Mouse (Mus musculus): ENCODE measurements around the gene Donson.

The Donson gene

DNA sequence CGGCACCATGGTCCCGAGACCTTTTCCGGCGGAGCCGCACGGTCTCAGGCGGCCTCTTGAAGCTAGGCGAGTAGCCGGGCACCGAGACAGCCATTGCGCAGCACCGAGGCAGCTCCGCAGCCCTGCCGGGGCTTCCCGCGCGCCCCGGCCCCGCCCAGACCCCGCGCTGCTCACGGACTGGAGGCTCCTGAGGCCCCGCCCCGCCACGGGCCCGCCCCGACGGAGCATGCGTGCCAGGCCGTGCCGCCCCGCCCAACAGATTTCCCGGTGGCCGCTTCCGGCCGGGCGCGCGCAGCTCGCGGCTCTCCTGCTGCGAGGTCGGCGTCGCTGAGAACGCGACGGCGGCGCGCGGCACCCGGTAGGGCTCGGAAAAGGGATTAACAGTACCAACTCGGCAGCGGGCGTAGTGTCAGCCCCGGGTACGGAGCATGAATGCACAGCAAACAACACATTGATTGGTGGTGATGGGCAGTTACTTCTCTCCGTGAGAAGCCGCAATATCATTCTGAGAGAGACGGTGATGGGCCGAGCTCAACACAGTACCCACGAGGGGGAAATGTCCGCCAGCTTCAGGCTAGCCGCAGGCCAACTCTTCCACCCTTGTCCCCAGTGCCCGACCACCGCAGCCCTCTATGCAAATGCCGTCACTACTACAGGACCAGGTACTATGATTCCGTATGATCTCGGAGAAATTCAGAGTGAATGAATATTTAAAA, at the start of gene Donson:
TSS of gene Donson (minus strand) at position 152 of the 716 bp plus-strand sequence.
- DNase-seq = peak; percentile 96 to 99

DNA sequence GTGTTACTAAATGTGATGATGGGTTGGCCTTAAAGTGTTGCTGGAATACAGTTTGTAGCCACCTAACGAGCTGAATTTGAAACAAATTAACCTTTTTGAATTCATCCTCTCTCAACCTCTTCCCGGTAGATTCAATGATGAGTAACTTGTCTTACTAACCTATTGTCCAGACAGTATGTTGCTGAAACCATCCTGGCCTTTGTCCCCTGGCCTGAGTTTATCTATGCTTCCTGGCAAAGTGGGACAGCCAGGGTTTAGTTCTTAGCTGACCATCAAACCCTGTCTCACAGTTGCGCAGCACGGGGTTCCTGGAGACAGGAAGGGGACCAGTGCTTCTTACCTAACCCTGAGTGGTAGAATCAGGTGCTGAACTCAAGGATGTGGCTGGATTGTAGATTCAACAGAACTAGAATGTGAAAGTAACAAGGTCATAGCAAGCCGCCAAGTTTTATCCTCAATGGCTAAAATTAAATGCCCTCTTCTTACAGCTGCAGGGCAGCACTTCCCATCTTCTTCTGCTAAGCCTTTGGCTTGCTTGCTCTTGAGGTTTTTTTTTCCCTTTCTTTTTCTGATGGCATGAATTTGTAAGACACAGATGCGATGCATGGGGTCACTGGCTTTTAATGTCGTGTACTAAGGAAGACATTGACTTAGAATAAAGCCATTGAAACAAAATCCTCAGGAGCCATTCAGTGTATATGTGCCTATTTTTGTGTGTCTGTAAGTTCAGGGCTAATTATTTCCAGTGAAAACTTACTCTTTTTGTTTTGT, 47.7 kb upstream of the Donson start:
- no peak for DNase-seq

DNA sequence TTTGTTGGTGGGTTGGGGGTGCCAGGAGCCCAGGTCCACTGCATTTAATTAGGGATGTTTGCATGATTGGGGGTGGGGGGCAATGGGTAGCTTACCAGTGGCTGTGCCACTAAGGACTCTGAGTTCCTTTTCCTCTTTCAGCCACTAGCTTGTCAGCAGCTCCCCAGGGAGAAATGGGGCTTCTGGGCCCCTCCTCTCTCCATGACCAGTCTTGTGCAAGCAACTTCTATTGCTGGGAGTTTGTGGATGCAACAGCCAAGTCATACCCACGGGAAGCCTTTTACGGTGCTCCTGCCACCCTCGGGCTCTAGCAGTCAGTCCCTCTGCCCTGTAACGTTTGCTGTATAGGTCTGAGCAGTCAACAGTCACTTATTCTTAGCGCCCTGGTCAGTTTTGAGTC, 46.2 kb upstream of the Donson start:
- no peak for DNase-seq

DNA sequence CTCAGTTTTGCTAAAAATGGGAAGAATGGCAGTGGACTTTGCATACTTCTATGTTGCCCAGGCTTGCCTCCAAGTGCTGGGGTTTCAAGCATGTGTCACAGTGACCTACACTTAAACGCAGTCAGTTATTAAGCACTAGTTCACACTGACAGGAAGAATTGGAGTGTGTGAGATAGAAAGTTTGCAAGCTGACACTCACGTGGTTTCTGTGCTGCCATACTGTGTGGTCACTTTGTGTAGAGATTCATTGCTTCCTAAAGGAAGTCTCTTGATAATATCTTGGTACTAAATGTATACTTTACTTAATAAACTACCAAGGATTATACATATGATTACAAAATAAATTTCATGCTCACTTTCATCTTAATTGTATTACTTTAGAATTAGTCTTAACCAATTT, 44.2 kb upstream of the Donson start:
- DNase-seq = no peak

DNA sequence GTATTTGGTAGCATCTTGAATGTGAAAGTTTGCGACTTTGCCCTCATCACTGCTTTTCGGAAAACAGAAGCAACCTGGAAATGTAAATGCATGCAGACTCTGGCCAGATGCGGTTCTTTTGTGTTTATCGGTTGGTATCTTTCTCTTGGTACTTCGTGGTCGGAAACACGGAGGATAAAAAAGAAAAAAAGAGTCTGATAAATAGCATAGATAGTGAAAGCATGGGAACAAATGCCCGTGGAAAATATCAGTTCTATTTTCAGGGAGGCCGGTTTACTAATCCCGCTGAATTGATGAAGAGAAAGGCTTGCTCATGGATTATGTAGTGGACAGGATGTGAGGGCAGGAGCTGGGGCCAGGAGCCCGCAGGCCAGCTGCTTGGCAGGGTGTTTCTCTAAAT, 41.9 kb upstream of the Donson start:
- no peak for DNase-seq

DNA sequence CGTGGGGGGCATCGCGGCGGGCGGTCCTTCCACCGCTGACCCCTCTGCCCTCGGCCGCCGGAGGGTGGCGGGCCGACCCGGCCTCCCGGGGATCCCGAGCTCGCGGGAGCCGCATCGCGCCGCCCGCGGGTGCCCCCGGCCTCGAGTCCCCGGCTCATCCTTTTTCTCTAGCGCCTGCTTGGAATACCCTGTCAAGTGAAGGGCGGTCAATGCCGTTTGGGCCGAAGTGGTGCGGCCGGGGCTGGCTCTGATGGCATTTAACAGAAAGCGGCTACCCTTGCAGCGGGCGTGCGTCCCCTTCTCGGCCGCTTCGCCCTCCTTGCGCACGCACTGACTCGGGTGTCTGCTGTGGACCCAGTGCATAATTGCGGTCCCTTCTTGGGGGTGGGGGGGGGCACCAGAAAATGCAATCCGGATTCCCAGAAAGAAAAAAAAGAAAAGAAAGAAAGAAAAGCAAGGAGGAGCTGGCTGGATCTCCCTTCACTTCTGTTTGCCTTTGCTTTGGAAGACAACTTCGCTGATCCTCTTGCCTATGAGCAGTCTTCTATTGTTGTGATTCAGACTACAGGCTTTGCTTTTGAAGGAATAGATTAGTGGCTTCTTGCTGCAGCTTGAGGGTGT, 41.4 kb upstream of the Donson start:
- peak; percentile 75 to 78 for DNase-seq

DNA sequence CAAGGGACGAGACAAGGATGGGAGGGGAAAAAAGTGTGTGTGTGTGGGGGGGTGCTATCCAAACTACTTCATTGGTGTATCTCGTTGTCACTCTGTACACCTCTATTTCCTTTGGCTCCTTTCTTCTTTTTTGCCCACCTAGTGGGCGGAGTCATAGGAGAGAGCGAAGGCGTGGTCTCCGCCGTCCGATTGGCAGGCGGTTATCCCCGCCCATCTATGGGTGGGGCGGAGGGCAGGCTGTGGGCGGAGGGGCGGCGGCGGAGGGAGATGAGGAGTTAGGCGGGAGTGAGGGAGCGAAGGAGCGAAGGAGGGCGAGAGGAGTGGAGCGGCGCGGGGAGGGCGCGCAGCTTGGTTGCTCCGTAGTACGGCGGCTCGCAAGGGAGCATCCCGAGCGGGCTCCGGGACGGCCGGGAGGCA, 40.5 kb upstream of the Donson start, which contains the start of gene Itsn1:
TSS of gene Itsn1 (plus strand) at position 216 of the 417 bp plus-strand sequence.
- peak; percentile 98 to 99 for DNase-seq

DNA sequence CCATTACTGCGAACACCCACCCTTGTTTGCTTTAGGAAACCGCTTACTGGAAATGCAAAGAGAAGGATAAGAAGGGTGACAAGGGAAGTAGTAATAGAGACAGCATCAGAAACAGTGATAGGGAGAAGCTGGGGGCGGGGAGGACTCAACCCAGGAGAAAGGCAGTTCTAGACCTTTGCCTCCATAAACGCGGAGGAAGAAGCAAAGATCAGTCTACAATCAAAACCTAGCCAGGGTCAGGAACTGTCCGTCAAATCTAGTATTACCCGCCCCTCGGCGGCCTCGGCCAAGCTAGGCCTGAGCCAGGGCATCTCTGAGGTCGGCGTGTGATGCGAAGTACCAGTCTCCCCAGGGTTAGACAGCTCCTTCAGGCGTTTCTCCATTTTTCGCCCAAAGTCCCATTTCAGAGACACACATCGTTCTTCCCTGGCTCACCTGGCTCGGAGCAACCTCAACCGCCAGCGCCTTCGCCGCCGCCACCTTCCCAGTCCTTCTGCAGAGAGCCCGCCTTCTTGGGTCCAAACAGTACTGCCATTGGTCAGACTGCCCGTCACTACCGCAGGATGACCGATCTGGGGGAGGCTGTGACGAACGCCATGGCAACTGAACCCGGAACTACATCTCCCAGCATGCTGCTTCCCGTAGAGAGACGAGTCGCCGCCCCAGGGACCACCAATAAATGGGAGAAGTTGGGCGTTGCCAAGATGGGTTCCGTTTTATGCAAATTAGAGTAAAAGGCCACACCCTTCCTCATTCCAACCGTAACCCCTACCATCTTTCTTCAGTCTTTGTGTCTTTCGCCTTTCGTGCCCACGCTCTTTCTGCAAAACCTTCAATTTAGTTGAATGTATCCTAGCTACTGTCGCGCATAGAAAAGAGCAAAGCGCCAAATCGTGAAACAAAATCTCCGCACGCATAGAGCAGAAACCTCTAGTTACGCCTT, 39.8 kb upstream of the Donson start, which contains the start of gene Cryzl1:
TSS of gene Cryzl1 (minus strand) at position 853 of the 943 bp plus-strand sequence.
- DNase-seq = peak; percentile 98

DNA sequence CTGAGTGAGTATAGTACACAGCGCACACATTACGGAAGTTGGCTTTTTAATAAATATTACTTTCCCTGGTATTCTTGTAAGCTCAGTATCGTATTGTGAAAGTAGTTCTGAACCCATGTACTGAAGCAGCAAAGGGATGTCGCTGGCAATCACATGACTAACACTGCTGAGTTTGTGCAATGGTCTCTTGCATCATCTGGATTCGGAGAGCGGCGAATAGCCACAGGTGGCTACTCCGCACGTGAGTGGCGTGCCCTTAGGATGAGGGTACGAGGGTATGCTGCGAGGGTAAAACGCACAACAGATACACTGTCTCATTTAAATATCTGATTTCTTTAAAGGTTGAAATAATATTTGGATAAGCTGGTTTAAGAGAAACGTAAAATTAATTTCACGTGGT, 38.9 kb upstream of the Donson start:
- DNase-seq = no peak

DNA sequence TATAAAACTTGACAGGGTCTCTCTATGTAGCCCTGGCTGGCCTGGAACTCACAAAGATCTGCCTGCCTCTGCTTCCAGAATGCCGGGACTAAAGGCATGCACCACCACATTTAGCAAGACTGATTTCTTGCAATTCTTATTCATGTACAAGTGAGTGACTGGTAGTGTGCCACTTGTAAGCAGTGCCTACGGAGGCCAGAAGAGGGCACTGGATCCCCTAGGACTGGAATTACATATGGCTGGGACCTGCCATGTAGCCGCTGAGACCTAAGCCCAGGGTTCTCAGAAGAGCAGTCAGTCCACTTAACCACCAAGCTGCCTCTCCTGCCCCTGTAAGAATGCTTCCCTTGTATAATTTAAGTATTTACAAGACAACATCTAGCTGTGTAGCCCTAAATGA, 35.7 kb upstream of the Donson start:
- peak; percentile 71 to 77 for DNase-seq

DNA sequence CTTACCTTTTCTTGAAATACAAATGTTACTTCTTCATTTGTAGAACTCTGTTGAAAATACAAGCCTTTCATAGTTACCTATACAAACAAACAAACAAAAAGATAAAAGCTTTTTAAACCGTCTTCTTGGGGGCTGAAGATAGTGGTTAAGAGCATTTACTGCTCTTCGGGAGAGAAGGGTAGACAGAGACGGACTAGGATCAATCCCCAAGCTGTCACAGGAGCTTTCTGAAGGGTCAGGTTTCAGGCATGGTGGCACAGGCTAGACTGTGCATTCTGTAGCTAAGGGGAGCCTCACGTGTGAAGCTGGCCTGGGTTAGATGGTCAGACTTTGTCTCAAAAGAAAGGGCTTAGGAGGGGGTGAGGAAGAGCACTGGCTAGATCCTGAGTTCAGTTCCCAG, 28.8 kb upstream of the Donson start:
- no peak for DNase-seq

DNA sequence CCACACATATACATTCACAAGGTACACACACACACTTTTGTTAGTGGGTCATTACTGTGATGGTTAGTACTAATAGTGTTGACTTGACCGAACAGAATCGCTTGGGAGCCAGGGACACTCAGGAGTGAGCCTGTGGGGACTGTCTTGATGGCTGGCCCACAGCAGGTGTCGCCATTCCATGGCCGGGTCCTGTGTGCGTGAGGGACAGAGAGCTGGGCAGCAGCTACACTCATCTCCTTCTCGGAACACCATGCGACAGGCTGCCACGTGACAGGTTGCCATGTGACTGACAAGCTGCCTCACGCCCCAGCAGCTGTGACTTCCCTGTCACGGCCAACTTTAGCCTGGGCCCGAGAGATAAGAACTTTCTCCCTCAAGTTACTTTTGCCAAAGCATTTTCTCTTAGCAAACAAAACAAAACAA, 28.4 kb upstream of the Donson start:
- peak in 1 of 2 experiments; percentile 28 for DNase-seq

DNA sequence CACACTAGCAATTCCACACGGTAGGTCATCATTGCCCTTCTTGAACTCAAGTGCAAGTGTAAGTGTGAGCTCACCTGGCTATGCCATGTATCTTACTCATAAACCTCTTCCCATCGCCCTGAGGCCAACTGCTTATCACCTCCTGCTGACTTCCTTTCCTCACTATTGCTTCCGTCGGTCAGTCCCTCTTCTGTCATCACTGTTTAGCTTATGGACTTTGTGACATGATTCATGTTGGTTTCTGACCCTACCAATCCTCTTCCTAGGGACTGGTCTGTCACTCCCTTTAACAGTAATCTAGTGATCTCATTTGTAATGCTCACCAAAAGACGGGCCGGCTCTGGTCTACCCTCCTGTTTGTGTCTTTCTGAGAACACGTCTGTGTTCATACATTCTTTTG, 21.7 kb upstream of the Donson start:
- no peak for DNase-seq

DNA sequence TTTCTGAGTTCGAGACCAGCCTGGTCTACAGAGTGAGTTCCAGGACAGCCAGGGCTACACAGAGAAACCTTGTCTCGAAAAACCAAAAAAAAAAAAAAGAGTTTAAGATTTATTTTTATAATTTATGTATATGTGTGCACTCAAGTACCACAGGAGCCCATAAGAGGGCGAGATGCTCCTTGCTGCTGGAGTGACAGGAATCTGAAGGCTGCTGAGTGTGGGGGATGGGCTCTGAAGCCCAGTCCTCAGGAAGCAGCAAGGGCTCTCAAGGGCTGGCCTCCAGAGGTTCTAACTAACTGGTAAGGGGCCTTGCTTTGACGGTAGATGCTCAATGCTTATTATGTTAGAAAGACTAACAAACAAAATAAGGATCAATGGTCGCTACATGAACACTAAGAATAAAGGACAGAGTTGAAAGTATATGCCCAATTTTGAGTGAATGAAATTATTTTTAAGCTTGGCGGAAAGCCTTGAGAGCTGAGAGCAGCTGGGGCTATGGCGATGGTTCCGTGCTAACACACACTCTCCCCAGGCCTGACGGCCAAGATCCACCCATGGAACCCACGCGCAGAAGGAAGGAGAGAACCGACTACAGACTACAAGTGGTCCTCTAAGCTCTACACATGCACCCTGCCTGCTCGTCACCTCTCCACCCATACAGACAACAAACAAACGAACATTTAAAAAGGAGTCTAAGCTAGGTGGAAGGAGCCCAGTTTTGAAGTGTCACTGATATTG, 16.2 kb upstream of the Donson start:
- no peak for DNase-seq

DNA sequence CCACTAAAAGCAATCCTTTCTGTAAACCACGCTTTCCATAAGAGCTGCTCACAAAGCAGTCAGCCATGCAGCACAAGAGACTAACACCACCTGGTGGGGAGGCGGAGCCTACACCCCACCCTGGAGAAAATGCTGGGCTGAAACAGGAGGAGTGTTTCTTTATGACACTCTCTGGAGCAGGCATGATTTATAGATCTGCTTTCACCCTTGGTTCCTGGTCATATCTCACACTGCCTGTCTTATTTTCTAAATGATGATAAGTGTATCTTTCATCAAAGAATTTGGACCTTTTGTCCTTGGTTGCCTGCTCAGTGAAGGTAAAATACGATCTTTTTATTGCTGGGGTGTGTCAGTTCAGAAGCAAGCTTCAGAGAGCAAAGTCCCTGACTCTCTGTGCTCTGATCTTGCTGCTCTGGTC, 14.2 kb upstream of the Donson start:
- DNase-seq = no peak

DNA sequence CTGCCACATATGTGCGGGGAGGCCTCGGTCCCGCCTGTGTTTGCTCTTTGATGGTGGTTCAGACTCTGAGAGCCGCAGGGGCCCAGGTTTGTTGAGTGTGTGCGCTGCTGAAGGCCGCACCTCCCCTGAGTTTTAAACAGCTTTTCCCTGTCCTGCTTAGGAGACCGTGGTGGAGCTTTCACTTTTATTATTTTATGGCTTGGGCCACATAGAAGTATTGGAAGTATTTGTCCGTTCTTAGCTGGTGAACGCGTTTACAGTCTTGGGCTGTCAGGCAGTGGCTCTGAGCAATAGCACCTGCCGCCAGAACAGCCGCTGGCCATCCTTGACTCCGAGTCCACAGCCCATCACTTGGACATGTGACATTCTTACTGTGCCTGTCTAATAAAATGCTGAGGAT, 13.3 kb upstream of the Donson start:
- no peak for DNase-seq

DNA sequence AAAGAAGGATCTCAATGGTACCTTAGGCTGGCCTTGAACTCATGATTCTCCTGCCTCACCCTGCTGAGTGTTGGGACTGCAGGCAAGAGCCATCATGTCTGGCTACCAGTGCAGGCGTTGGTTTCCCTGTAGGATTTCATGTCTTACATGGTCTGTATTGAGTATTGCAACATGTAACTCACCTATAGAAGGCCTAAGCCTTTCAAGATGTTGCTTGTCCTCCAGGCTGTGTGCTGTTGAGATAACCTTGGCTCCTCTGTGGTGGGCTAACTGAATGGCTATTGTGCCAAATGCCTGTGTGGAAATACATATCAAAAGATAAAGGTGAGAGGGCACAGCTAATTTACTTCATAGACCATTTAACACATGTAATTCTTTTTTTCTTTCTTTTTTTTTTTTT, 10.4 kb upstream of the Donson start:
- DNase-seq = no peak

DNA sequence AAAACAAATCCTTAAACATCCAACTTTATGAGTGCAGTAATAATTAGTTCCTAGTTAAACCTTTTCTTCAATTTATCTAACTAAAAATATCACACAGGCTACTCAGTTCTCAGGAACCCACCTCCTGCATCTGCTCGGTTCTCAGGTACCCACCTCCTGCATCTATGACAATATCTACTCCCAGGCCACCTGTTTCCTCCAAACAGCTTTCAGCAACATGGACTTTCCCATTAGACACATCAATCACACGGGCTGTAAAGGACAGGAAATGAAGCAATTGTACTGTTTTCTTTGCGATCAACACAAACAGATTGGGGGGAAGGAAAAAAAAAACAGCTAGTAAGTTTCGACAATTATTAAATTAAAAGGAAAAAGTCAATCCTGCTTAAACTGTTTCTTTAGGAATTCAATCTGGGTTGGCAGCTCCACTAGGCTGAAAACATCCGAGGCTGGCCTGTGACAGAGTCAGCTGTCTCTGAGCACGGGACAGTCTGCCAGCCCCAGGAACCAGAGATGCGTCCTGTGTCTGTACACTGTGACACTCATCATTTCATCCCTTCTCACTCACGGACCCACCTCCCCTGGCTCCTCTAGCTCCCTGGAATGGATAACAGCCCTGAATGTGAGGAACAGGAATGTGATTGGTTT, 6.7 kb upstream of the Donson start:
- DNase-seq = no peak

DNA sequence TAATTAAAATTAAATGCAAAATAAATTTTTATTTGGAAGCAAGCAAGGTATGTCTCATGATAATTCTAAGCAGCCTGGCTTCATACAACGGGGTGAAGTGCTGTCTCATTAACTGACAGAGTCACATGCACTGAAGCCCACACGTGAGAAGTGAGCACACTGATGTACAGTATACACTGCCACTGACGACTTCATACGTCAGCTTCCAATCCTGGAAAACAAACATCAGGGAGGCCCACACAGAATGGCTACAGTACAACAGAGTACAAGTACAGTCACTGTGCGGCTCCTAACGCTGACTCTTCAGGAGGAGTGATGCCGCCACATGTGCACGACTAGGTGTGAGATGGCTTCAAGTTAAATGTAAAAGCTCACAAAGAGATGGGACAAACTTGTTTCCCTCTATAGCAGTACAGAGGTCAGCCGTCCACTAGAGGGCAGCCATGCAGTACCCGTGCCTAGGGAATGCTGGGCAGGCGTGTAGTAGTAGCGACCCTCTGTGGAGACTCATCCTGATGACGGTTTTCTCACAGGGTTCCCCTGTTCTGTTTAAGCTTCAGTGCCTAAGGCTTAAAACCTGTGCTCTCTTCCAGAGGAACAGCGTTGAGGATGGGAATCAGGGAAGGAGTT, 6.0 kb upstream of the Donson start:
- peak; percentile 74 to 87 for DNase-seq

DNA sequence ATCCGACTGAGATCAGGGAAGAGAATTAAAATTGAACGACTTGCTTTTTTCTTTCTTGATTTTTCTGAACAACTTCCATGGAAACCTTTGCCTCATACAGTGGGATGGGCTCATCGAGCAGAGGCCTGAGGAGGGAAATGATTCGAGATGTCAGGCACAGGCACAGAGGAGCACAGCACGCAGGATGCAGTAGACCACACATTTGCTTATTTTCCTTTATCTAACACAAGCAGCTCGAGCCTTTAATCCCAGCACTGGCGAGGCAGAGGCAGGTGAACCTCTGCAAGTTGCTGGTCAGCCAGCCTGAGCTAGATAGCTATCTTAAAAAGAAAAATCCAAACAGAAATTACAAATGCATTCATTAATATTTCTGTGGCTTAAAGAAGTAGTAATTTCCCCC, 1.2 kb upstream of the Donson start:
- DNase-seq = no peak

Measured in cerebellum, postnatal 25 days (tissue).